Mouse (Mus musculus): ENCODE measurements at regions not wholly inside any gene's neighbourhood (a gene's known extent, or its start where the extent isn't known, plus 50 kb on each side); places are given as distances from the start of the nearest gene placed in this dataset.

GRCm38 (mm10) chr5:119338711-119339110, 331.8 kb upstream of the Tbx3 start:
- in situ Hi-C loops (cut with MboI, MseI), result no loop called here

- in situ Hi-C loops (cut with MboI, MseI), result no loop called here
These were observed 322.2 kb upstream of the Tbx3 start for GRCm38 (mm10) chr5:119348303-119348702.

- in situ Hi-C loops (cut with MboI, MseI), result no loop called here
These were observed 321.1 kb upstream of the Tbx3 start for GRCm38 (mm10) chr5:119349395-119349794.

GRCm38 (mm10) chr5:119350325-119350915, 320.0 kb upstream of the Tbx3 start:
- in situ Hi-C loops (cut with MboI, MseI), result no loop called here

- in situ Hi-C loops (cut with MboI, MseI), result no loop called here
These were observed 315.0 kb upstream of the Tbx3 start for GRCm38 (mm10) chr5:119355471-119355870.

- in situ Hi-C loops (cut with MboI, MseI), result no loop called here
These were observed 314.4 kb upstream of the Tbx3 start for GRCm38 (mm10) chr5:119356051-119356450.

GRCm38 (mm10) chr5:119359709-119360108, 310.8 kb upstream of the Tbx3 start:
- in situ Hi-C loops (cut with MboI, MseI), result no loop called here

- in situ Hi-C loops (cut with MboI, MseI), result no loop called here
These were observed 310.1 kb upstream of the Tbx3 start for GRCm38 (mm10) chr5:119360351-119360750.

GRCm38 (mm10) chr5:119361406-119362044, 308.9 kb upstream of the Tbx3 start:
- in situ Hi-C loops (cut with MboI, MseI), result no loop called here

- in situ Hi-C loops (cut with MboI, MseI), result no loop called here
These were observed 308.0 kb upstream of the Tbx3 start for GRCm38 (mm10) chr5:119362452-119362851.

- in situ Hi-C loops (cut with MboI, MseI), result no loop called here
These were observed 306.2 kb upstream of the Tbx3 start for GRCm38 (mm10) chr5:119364250-119364649.

- in situ Hi-C loops (cut with MboI, MseI), result no loop called here
These were observed 305.3 kb upstream of the Tbx3 start for GRCm38 (mm10) chr5:119365157-119365556.

- in situ Hi-C loops (cut with MboI, MseI), result no loop called here
These were observed 304.2 kb upstream of the Tbx3 start for GRCm38 (mm10) chr5:119366296-119366695.

- in situ Hi-C loops (cut with MboI, MseI), result no loop called here
These were observed 300.0 kb upstream of the Tbx3 start for GRCm38 (mm10) chr5:119370481-119370880.

GRCm38 (mm10) chr5:119370931-119371330, 299.5 kb upstream of the Tbx3 start:
- in situ Hi-C loops (cut with MboI, MseI), result no loop called here

- in situ Hi-C loops (cut with MboI, MseI), result no loop called here
These were observed 296.4 kb upstream of the Tbx3 start for GRCm38 (mm10) chr5:119373774-119374700.

- in situ Hi-C loops (cut with MboI, MseI), result no loop called here
These were observed 295.6 kb upstream of the Tbx3 start for GRCm38 (mm10) chr5:119374861-119375260.

GRCm38 (mm10) chr5:119378261-119378660, 292.2 kb upstream of the Tbx3 start:
- in situ Hi-C loops (cut with MboI, MseI), result no loop called here

- in situ Hi-C loops (cut with MboI, MseI), result no loop called here
These were observed 290.5 kb upstream of the Tbx3 start for GRCm38 (mm10) chr5:119379915-119380432.

- in situ Hi-C loops (cut with MboI, MseI), result no loop called here
These were observed 289.0 kb upstream of the Tbx3 start for GRCm38 (mm10) chr5:119381495-119381894.

- in situ Hi-C loops (cut with MboI, MseI), result no loop called here
These were observed 285.0 kb upstream of the Tbx3 start for GRCm38 (mm10) chr5:119385506-119385905.

GRCm38 (mm10) chr5:119386821-119387220, 283.6 kb upstream of the Tbx3 start:
- in situ Hi-C loops (cut with MboI, MseI), result no loop called here
